Mouse (Mus musculus) myocyte (in vitro differentiated cells): ENCODE measurements at regions not wholly inside any gene's neighbourhood (a gene's known extent, or its start where the extent isn't known, plus 50 kb on each side); places are given as distances from the start of the nearest gene placed in this dataset.

Experiments used
- H3K27me3 ChIP-seq: one replicate; pipeline ENCODE4 v1.6.1; 2011; ENCODE audit not compliant: control insufficient read depth, insufficient read depth, insufficient read length
- H3K36me3 ChIP-seq: one replicate; pipeline ENCODE4 v1.6.1; 2011; ENCODE audit not compliant: control insufficient read depth, insufficient read depth
- H3K4me2 ChIP-seq: one replicate; pipeline ENCODE4 v1.6.1; 2011; ENCODE audit warnings: low read depth, control low read depth
- H3K4me3 ChIP-seq: one replicate; pipeline ENCODE4 v1.5.1; 2011; ENCODE audit warnings: mild to moderate bottlenecking, control low read depth, moderate library complexity
- H3K79me2 ChIP-seq: one replicate; pipeline ENCODE4 v1.6.1; 2011; ENCODE audit not compliant: control insufficient read depth, insufficient read depth
- H3ac ChIP-seq: one replicate; pipeline ENCODE4 v1.6.1; 2011; ENCODE audit not compliant: control insufficient read depth, insufficient read length
- CEBPB ChIP-seq: IDR thresholded peaks from 2 replicates; pipeline ENCODE4 v1.6.1; 2011; ENCODE audit warnings: mild to moderate bottlenecking, moderate library complexity; ENCODE audit not compliant: poor library complexity, insufficient read depth, severe bottlenecking
- E2F4 ChIP-seq: IDR thresholded peaks from one replicate; pipeline ENCODE4 v1.6.1; 2011; ENCODE audit warnings: mild to moderate bottlenecking, control low read depth, moderate library complexity; ENCODE audit not compliant: insufficient read depth
- MAX ChIP-seq: IDR thresholded peaks from one replicate; pipeline ENCODE4 v1.6.1; 2011; ENCODE audit warnings: low read depth, mild to moderate bottlenecking, control low read depth
- MYOD1 ChIP-seq, 3 experiments: IDR thresholded peaks; one replicate each; pipeline ENCODE4 v1.6.1; 2011; ENCODE audit warnings: control low read depth in 2 of 3, low read depth in 2 of 3, mild to moderate bottlenecking in 2 of 3, moderate library complexity in 1 of 3; ENCODE audit not compliant: insufficient read length in 2 of 3, control insufficient read depth in 1 of 3
- MYOG ChIP-seq, 3 experiments: IDR thresholded peaks; one replicate each; pipeline ENCODE4 v1.6.1; 2011; ENCODE audit warnings: control low read depth in 2 of 3, low read depth in 2 of 3, mild to moderate bottlenecking in 2 of 3; ENCODE audit not compliant: insufficient read length in 2 of 3, control insufficient read depth in 1 of 3, insufficient read depth in 1 of 3
- POLR2A ChIP-seq: IDR thresholded peaks from one replicate; pipeline ENCODE4 v1.6.1; 2011; ENCODE audit warnings: low read depth, mild to moderate bottlenecking, control low read depth, moderate library complexity; ENCODE audit not compliant: insufficient read length
- POLR2AphosphoS2 ChIP-seq: IDR thresholded peaks from one replicate; pipeline ENCODE4 v1.6.1; 2011; ENCODE audit warnings: low read depth, control low read depth; ENCODE audit not compliant: insufficient read length
- REST ChIP-seq: IDR thresholded peaks from one replicate; pipeline ENCODE4 v1.6.1; 2011; ENCODE audit warnings: mild to moderate bottlenecking, control low read depth, moderate library complexity; ENCODE audit not compliant: insufficient read depth, insufficient read length
- SRF ChIP-seq: IDR thresholded peaks from one replicate; pipeline ENCODE4 v1.6.1; 2011; ENCODE audit warnings: low read depth; ENCODE audit not compliant: control insufficient read depth, insufficient read length
- TCF12 ChIP-seq: IDR thresholded peaks from one replicate; pipeline ENCODE4 v1.6.1; 2011; ENCODE audit warnings: mild to moderate bottlenecking, control low read depth; ENCODE audit not compliant: poor library complexity, insufficient read depth, severe bottlenecking
- TCF3 ChIP-seq: IDR thresholded peaks from one replicate; pipeline ENCODE4 v1.6.1; 2011; ENCODE audit warnings: low read depth, control low read depth; ENCODE audit not compliant: insufficient read length
- USF1 ChIP-seq: IDR thresholded peaks from one replicate; pipeline ENCODE4 v1.6.1; 2011; ENCODE audit warnings: low read depth, mild to moderate bottlenecking, control low read depth, moderate library complexity

GRCm38 (mm10) chr13:59320261-59320660 lies 264.8 kb downstream of the Agtpbp1 start:
- H3K4me2 ChIP-seq, result no peak overlapping the region
- no peaks in the 10 kb centered on the region for H3K36me3 ChIP-seq
- H3ac ChIP-seq, result no peak overlapping the region
- no peaks in the 10 kb centered on the region for H3K27me3 ChIP-seq
- no peaks in the 10 kb centered on the region for H3K79me2 ChIP-seq
- TF ChIP-seq POLR2AphosphoS2 (no peak), USF1 (no peak), POLR2A (no peak), E2F4 (no peak), MYOG (IDR thresholded peaks at IDR 0.05; ENCODE audit: control insufficient read depth in 1 of 3, insufficient read depth in 1 of 3, insufficient read length in 2 of 3, low read depth in 2 of 3) (no peak), TCF3 (no peak), CEBPB (no peak), SRF (no peak)
- no peak overlapping the region for H3K4me3 ChIP-seq

- TF ChIP-seq SRF (no peak), MAX (no peak), POLR2A (no peak), USF1 (no peak), POLR2AphosphoS2 (no peak), TCF12 (no peak), E2F4 (no peak), MYOD1 (IDR thresholded peaks at IDR 0.05; ENCODE audit: control insufficient read depth in 1 of 3, insufficient read length in 2 of 3, low read depth in 2 of 3) (no peak), CEBPB (no peak), TCF3 (no peak), REST (no peak), MYOG (IDR thresholded peaks at IDR 0.05; ENCODE audit: control insufficient read depth in 1 of 3, insufficient read depth in 1 of 3, insufficient read length in 2 of 3, low read depth in 2 of 3) (no peak)
- Histone ChIP-seq H3K79me2 (no peaks in the 10 kb centered on the region), H3K4me2 (no peak overlapping the region), H3K27me3 (no peaks in the 10 kb centered on the region), H3K36me3 (no peaks in the 10 kb centered on the region), H3K4me3 (no peak overlapping the region), H3ac (no peak overlapping the region)
Observed at GRCm38 (mm10) chr13:59317458-59318005, 267.5 kb downstream of the Agtpbp1 start.

- Histone ChIP-seq H3K27me3 (no peaks in the 10 kb centered on the region), H3K79me2 (no peaks in the 10 kb centered on the region), H3K4me2 (no peak overlapping the region), H3K4me3 (no peak overlapping the region), H3K36me3 (no peaks in the 10 kb centered on the region), H3ac (no peak overlapping the region)
- TF ChIP-seq USF1, result no peak
- TF ChIP-seq CEBPB, result no peak
- no peak for TF ChIP-seq MYOD1 (IDR thresholded peaks at IDR 0.05; ENCODE audit: control insufficient read depth in 1 of 3, insufficient read length in 2 of 3, low read depth in 2 of 3)
- TF ChIP-seq MAX, result no peak
- TF ChIP-seq REST, result no peak
- TF ChIP-seq POLR2A, result no peak
- no peak for TF ChIP-seq TCF12
- no peak for TF ChIP-seq E2F4
Observed at GRCm38 (mm10) chr13:59315811-59316210, 269.2 kb downstream of the Agtpbp1 start.

GRCm38 (mm10) chr13:59314419-59314818 lies 270.6 kb downstream of the Agtpbp1 start:
- no peak overlapping the region for H3K4me2 ChIP-seq
- H3ac ChIP-seq, result no peak overlapping the region
- TF ChIP-seq CEBPB (no peak), TCF3 (no peak), TCF12 (no peak), REST (no peak), USF1 (no peak), POLR2AphosphoS2 (no peak), POLR2A (no peak), E2F4 (no peak), SRF (no peak), MYOG (IDR thresholded peaks at IDR 0.05; ENCODE audit: control insufficient read depth in 1 of 3, insufficient read depth in 1 of 3, insufficient read length in 2 of 3, low read depth in 2 of 3) (no peak), MYOD1 (IDR thresholded peaks at IDR 0.05; ENCODE audit: control insufficient read depth in 1 of 3, insufficient read length in 2 of 3, low read depth in 2 of 3) (no peak), MAX (no peak)
- no peak overlapping the region for H3K4me3 ChIP-seq
- H3K27me3 ChIP-seq, result no peaks in the 10 kb centered on the region
- no peaks in the 10 kb centered on the region for H3K79me2 ChIP-seq
- H3K36me3 ChIP-seq, result no peaks in the 10 kb centered on the region
